Mouse (Mus musculus) E14TG2a.4 (cell line): ENCODE data around the gene Gm4952.

ENCODE experiments used
- CTCF ChIP-seq: conservative IDR thresholded peaks from 2 replicates; pipeline ENCODE4 v1.5.1; 2014; ENCODE audit warnings: low read length
- NANOG ChIP-seq: IDR thresholded peaks from 2 replicates; pipeline ENCODE4 v1.6.1; 2014; ENCODE audit warnings: borderline replicate concordance, low read length, mixed read lengths
- POU5F1 ChIP-seq: IDR thresholded peaks from 2 replicates; pipeline ENCODE4 v1.6.1; 2014; ENCODE audit warnings: low read length, borderline replicate concordance

DNA sequence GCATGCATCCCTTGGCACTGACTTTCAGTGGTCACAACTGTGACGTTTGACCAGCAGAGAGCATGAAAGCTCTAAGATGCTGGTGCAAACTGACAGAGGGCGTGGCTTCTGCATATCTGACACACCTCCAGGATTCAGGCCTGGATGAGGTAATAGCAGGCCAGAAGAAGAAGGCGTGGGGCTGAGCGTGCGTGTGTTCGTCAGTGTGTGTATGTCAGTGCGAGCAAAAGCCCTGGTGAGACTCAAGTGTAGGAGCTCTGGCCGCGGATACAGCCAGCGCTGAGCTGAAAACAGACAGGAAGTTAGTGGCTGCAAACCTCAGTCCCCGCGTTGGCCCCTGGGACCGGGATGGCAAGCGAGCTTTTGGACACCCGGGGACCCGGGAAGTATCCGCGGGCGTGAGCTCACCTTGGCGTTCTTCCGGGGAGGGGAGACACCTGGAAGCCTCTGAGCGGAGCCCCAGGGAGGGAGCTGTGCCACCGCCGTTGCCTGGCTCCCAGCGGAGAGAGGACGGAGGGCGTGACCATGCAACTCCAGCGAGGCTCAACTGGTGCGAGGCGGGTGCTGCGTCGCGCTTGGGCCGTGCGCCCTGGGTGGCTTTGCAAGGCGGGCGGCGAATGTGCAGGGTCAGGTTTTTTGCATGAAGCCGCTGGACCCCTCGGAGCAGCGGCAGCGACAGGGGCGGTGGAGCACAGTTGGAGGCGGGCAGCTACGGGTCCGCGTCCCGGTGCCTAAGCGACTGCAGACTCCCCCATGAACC is 4.1 kb upstream of the Gm4952 start:
- TF ChIP-seq CTCF (no peak), POU5F1 (no peak), NANOG (no peak)
